Mouse (Mus musculus): Measurements from ENCODE around the gene Gpc5. TPM values are rescaled to one million over a fixed set of nuclear protein-coding genes. Genes with fewer than 3 reads are reported as not detected.

Gpc5 gene
- polyA plus RNA-seq, 1 experiment from 2014 or later, result 0.29 TPM

GRCm38 (mm10) chr14:115070534-115070933, 21.5 kb upstream of the Gpc5 start:
- Histone ChIP-seq H3K27me3 (ENCODE audit: insufficient read depth, low read length) (no peaks in the 10 kb centered on the region), H3K27ac (ENCODE audit: low read depth) (no peak overlapping the region), H3K4me3 (ENCODE audit: low read depth, low read length) (no peak overlapping the region), H3K9me3 (ENCODE audit: low read depth, low read length) (no peaks in the 10 kb centered on the region), H3K36me3 (ENCODE audit: insufficient read depth) (no peaks in the 10 kb centered on the region), H3K4me1 (ENCODE audit: insufficient read depth) (no peaks in the 10 kb centered on the region), H3K9ac (no peak overlapping the region), H3K4me2 (no peak overlapping the region)
- DNase-seq, result peak; percentile 67
- ATAC-seq (ENCODE audit: insufficient read depth), result peak; percentile 63; the same call in 1 of the 2 replicates
- 33% methylated on average over 6 of the region's 6 CpGs for WGBS
- TF ChIP-seq CTCF (IDR thresholded peaks at IDR 0.05; ENCODE audit: low read depth), result peak; percentile 76

- H3K9me3 ChIP-seq (ENCODE audit: low read depth, low read length), result no peaks in the 10 kb centered on the region
Observed at GRCm38 (mm10) chr14:115077340-115077739, 14.7 kb upstream of the Gpc5 start.

GRCm38 (mm10) chr14:115078064-115078463, 14.0 kb upstream of the Gpc5 start:
- H3K27me3 ChIP-seq (ENCODE audit: insufficient read depth, low read length), result no peaks in the 10 kb centered on the region
- H3K4me1 ChIP-seq (ENCODE audit: insufficient read depth), result no peaks in the 10 kb centered on the region
- H3K9me3 ChIP-seq (ENCODE audit: low read depth, low read length), result no peaks in the 10 kb centered on the region
- DNase-seq (no peak), ATAC-seq (ENCODE audit: insufficient read depth) (no peak)
- 66% methylated on average over 7 of the region's 7 CpGs for WGBS
- H3K27ac ChIP-seq (ENCODE audit: low read depth), result no peak overlapping the region
- no peak overlapping the region for H3K4me3 ChIP-seq (ENCODE audit: low read depth, low read length)
- no peak for TF ChIP-seq CTCF (IDR thresholded peaks at IDR 0.05; ENCODE audit: low read depth)
- H3K9ac ChIP-seq, result no peak overlapping the region
- no peaks in the 10 kb centered on the region for H3K36me3 ChIP-seq (ENCODE audit: insufficient read depth)
- H3K4me2 ChIP-seq, result no peak overlapping the region

More at GRCm38 (mm10) chr14:115077340-115077739, 14.7 kb upstream of the Gpc5 start:
- H3K4me1 ChIP-seq (ENCODE audit: insufficient read depth), result no peaks in the 10 kb centered on the region
- no peak overlapping the region for H3K9ac ChIP-seq
- H3K4me2 ChIP-seq, result no peak overlapping the region
- no peak overlapping the region for H3K27ac ChIP-seq (ENCODE audit: low read depth)
- ATAC-seq (ENCODE audit: insufficient read depth), result no peak
- H3K27me3 ChIP-seq (ENCODE audit: insufficient read depth, low read length), result no peaks in the 10 kb centered on the region
- no peak overlapping the region for H3K4me3 ChIP-seq (ENCODE audit: low read depth, low read length)
- DNase-seq, result no peak
- no peaks in the 10 kb centered on the region for H3K36me3 ChIP-seq (ENCODE audit: insufficient read depth)
- no peak for TF ChIP-seq CTCF (IDR thresholded peaks at IDR 0.05; ENCODE audit: low read depth)
- 37% methylated on average over 9 of the region's 9 CpGs for WGBS

GRCm38 (mm10) chr14:115081728-115082502, 10.1 kb upstream of the Gpc5 start:
- H3K36me3 ChIP-seq (ENCODE audit: insufficient read depth), result no peaks in the 10 kb centered on the region
- H3K27ac ChIP-seq (ENCODE audit: low read depth), result no peak overlapping the region
- WGBS, result 79% methylated on average over 12 of the region's 12 CpGs
- no peaks in the 10 kb centered on the region for H3K9me3 ChIP-seq (ENCODE audit: low read depth, low read length)
- ATAC-seq (ENCODE audit: insufficient read depth), result no peak
- TF ChIP-seq CTCF (IDR thresholded peaks at IDR 0.05; ENCODE audit: low read depth), result no peak
- no peak for DNase-seq
- no peak overlapping the region for H3K9ac ChIP-seq
- no peaks in the 10 kb centered on the region for H3K27me3 ChIP-seq (ENCODE audit: insufficient read depth, low read length)
- H3K4me3 ChIP-seq (ENCODE audit: low read depth, low read length), result no peak overlapping the region
- H3K4me1 ChIP-seq (ENCODE audit: insufficient read depth), result no peaks in the 10 kb centered on the region
- H3K4me2 ChIP-seq, result no peak overlapping the region

GRCm38 (mm10) chr14:115090516-115090915, 1.5 kb upstream of the Gpc5 start:
- Histone ChIP-seq H3K9ac (no peak overlapping the region), H3K4me1 (ENCODE audit: insufficient read depth) (no peaks in the 10 kb centered on the region), H3K4me3 (ENCODE audit: low read depth, low read length) (no peak overlapping the region), H3K4me2 (no peak overlapping the region), H3K27ac (ENCODE audit: low read depth) (no peak overlapping the region), H3K9me3 (ENCODE audit: low read depth, low read length) (no peaks in the 10 kb centered on the region), H3K36me3 (ENCODE audit: insufficient read depth) (no peaks in the 10 kb centered on the region), H3K27me3 (ENCODE audit: insufficient read depth, low read length) (peaks cover 39% of the 10 kb centered on the region)
- ATAC-seq (ENCODE audit: insufficient read depth) (no peak), DNase-seq (no peak)
- no peak for TF ChIP-seq CTCF (IDR thresholded peaks at IDR 0.05; ENCODE audit: low read depth)
- 81% methylated on average over 4 of the region's 4 CpGs for WGBS

- ATAC-seq (ENCODE audit: insufficient read depth) (peak; percentile 69), DNase-seq (peak; percentile 36)
- H3K4me3 ChIP-seq (ENCODE audit: low read depth, low read length), result peak overlapping the region; percentile 59
- no peaks in the 10 kb centered on the region for H3K4me1 ChIP-seq (ENCODE audit: insufficient read depth)
- H3K9me3 ChIP-seq (ENCODE audit: low read depth, low read length), result no peaks in the 10 kb centered on the region
- TF ChIP-seq CTCF (IDR thresholded peaks at IDR 0.05; ENCODE audit: low read depth), result no peak
- H3K27ac ChIP-seq (ENCODE audit: low read depth), result no peak overlapping the region
- H3K4me2 ChIP-seq, result peak overlapping the region; percentile 94
- under 1% methylated on average over 33 of the region's 33 CpGs for WGBS
- H3K36me3 ChIP-seq (ENCODE audit: insufficient read depth), result no peaks in the 10 kb centered on the region
- peaks cover 39% of the 10 kb centered on the region for H3K27me3 ChIP-seq (ENCODE audit: insufficient read depth, low read length)
- H3K9ac ChIP-seq, result peak overlapping the region; percentile 32; the same call in 1 of the 2 replicates
Observed at GRCm38 (mm10) chr14:115092510-115092909, 495 bp downstream of the Gpc5 start.

- H3K27me3 ChIP-seq (ENCODE audit: insufficient read depth, low read length), result peaks cover 39% of the 10 kb centered on the region
- no peak for ATAC-seq (ENCODE audit: insufficient read depth)
Observed at GRCm38 (mm10) chr14:115092952-115093351, 937 bp downstream of the Gpc5 start.

More at GRCm38 (mm10) chr14:115092952-115093351, 937 bp downstream of the Gpc5 start:
- Histone ChIP-seq H3K36me3 (ENCODE audit: insufficient read depth) (no peaks in the 10 kb centered on the region), H3K9ac (no peak overlapping the region), H3K4me3 (ENCODE audit: low read depth, low read length) (peak overlapping the region; percentile 59; the same call in 1 of the 2 replicates), H3K4me1 (ENCODE audit: insufficient read depth) (no peaks in the 10 kb centered on the region), H3K4me2 (peak overlapping the region; percentile 94), H3K27ac (ENCODE audit: low read depth) (no peak overlapping the region), H3K9me3 (ENCODE audit: low read depth, low read length) (no peaks in the 10 kb centered on the region)
- no peak for DNase-seq
- TF ChIP-seq CTCF (IDR thresholded peaks at IDR 0.05; ENCODE audit: low read depth), result no peak
- WGBS, result 22% methylated on average over 6 of the region's 6 CpGs

All from lung, embryonic 14.5 days (tissue).